Mouse (Mus musculus) heart, postnatal 25 days (tissue): ENCODE measurements around the gene Kcnk6. TPM values are rescaled to one million over a fixed set of nuclear protein-coding genes. Genes with fewer than 3 reads are reported as not detected.
"Not testable (repeated sequence)": the region's sequence is repeated elsewhere in the genome, so short reads cannot be mapped to it uniquely, and the experiment has no call there.

Experiments
- DNase-seq: peaks from one replicate; pipeline ENCODE4 v3.0.0; 2022; ENCODE audit warnings: low spot score
- intact Hi-C: fragments of 180-260 bp; cut with DNase I; formaldehyde crosslinking; loops from one replicate; pipeline ENCODE4 v1.15.1; 2025
- total RNA-seq, 2 experiments: library from RNA; stranded (reverse); gene quantifications; 2 replicates each; pipeline ENCODE4 v1.2.3; 2021

Kcnk6 gene
- total RNA-seq, 2 experiments from 2014 or later = 2.4 to 2.5 TPM

DNA sequence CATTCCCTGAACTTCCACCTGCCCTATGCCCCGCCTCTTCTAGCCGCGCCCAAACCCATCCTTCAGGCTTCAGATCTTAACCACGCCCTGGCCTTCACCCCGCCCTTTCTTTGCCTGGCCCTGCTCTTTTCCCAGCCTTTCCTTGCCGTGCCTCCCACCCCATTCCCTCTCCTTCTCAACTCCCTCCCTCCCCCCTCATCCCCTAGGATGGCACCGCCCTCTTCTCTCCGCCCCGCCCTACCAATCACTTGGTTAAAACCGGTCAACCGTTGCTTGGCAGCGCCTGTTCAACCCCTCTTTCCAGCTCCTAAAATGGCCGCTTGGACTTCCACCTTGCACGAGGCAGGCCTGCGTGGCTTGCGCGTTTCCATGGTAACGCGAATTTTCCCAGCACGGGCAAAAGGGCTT lies 18.6 kb downstream of the Kcnk6 start, which contains the start of gene Catsperg1:
Gene Catsperg1 (minus strand): TSS at position 361 of the 408 bp plus-strand sequence.
- DNase-seq = no peak
- intact Hi-C loops = no loop called here

DNA sequence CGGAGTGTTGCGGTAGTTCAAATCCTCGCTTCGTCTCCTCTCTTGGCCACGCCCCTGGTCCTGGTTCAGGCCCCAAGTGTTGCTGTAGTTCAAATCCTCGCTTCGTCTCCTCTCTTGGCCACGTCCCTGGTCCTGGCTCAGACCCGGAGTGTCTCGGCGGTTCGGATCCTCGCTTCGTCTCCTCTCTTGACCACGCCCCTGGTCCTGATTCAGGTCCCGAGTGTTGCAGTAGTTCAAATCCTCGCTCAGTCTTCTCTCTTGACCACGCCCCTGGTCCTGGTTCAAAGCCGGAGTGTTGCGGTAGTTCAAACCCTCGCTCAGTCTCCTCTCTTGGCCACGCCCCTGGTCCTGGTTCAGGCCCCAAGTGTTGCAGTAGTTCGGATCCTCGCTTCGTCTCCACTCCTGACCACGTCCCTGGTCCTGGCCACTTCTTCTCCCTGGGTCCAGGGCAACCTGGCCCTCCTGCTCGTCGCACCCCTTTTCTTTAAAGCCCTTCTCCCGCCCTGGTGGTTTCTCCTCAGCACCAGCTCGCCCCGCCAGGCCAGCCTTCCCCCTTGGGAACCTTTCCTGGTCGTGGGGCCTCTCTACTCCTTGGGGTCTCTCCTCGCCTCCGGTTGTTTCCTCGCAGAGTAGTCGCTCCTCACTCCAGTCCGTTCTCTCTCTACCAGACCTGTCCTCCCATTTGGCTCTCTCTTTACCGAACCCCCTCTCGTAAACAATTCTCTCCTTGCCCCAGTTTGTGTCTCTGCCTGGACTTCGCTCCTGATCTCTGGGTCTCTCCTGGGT lies 19.3 kb downstream of the Kcnk6 start:
- intact Hi-C loops, DNase-seq: not testable (repeated sequence)

DNA sequence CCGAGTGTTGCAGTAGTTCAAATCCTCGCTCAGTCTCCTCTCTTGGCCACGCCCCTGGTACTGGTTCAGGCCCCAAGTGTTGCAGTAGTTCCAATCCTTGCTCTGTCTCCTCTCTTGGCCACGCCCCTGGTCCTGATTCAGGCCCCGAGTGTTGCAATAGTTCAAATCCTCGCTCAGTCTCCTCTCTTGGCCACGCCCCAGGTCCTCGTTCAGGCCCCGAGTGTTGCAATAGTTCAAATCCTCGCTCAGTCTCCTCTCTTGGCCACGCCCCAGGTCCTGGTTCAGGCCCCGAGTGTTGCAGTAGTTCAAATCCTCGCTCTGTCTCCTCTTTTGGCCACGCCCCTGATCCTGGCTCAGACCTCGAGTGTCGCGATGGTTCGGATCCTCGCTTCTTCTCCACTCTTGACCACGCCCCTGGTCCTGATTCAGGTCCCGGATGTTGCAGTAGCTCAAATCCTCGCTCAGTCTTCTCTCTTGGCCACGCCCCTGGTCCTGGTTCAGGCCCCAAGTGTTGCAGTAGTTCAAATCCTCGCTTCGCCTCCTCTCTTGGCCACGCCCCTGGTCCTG lies 20.0 kb downstream of the Kcnk6 start:
- no peak for DNase-seq

DNA sequence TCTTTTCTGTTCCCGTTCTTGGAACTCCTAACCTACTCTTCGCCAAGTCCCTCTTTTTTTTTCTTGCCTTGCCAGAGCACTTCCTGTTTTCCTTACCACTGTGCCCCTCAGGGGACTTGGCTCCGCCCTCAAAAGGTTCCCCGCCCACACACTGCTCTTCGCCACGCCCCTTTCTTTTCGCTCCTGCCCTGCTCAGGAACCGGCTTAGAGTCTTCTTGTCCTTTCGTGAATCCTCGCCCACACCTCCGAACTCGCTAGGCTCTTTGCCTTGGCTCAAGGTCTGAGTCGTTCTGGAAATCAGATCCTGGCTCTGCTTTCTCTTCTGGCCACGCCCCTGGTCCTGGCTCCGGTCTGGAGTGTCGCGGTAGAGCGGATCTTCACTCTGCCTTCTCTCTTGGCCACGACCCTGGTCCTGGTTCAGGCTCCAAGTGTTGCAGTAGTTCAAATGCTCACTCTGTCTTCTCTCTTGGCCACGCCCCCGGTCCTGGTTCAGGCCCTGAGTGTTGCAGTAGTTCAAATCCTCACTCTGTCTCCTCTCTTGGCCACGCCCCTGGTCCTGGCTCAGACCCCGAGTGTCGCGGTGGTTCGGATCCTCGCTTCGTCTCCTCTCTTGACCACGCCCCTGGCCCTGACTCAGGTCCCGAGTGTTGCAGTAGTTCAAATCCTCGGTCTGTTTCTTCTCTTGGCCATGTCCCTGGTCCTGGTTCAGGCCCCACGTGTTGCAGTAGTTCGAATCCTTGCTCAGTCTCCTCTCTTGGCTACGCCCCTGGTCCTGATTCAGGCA lies 20.7 kb downstream of the Kcnk6 start:
- intact Hi-C loops = no loop called here
- DNase-seq = peak; percentile 89

More for the DNA sequence above, 20.0 kb downstream of the Kcnk6 start:
- intact Hi-C loops = no loop called here

DNA sequence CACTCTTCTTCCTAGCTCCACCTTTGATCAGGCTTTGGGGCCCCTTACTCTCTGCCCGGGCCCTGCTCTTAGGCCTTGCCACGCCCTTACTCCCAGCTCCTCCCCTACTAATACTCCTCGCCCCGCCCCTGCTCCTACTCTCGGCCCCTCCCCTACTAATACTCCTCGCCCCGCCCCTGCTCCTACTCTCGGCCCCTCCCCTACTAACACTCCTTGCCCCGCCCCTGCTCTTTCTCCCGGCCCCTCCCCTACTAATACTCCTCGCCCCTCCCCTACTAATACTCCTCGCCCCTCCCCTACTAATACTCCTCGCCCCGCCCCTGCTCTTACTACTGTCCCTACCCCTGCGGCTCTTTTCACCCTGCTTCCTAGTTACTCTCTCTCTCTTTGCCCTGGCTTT lies 21.3 kb downstream of the Kcnk6 start:
- peak; percentile 16 for DNase-seq
- intact Hi-C loops = not testable (repeated sequence)

DNA sequence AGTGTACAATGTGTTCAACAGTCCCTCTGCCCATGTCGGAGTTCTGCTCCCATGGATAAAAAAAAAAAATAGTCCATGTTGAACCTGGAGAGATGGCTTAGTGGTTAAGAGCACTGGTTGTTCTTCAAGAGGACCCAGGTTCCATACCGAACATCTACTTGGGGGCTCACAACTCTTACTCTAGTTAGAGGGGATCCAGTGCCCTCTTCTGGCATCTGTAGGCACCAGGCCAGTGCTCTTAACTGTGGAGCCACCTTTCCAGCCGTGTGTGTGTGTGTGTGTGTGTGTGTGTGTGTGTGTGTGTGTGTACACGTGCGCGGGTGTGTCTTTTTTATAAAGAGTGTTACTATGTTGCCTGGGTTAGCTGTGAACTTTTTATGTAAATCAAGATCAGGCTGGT lies 29.7 kb downstream of the Kcnk6 start:
- intact Hi-C loops = no loop called here
- no peak for DNase-seq

DNA sequence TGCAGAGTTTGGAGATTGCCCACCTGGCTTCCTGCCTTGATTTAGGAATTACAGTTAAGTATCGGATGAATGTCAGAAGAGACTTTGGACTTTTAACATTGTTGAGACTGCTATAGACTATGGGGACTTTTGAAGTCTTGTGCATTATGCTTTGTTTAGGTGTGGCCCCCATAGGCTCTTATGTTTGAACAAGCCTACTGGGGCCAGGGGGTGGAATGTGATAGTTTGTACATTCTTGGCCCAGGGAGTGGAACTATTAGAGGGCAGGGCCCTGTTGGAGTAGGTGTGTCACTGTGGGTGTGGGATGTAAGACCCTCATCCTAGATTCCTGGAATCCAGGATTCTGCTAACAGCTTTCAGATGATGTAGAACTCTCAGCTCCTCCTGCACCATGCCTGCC lies 38.1 kb downstream of the Kcnk6 start:
- intact Hi-C loops, DNase-seq: not testable (repeated sequence)

DNA sequence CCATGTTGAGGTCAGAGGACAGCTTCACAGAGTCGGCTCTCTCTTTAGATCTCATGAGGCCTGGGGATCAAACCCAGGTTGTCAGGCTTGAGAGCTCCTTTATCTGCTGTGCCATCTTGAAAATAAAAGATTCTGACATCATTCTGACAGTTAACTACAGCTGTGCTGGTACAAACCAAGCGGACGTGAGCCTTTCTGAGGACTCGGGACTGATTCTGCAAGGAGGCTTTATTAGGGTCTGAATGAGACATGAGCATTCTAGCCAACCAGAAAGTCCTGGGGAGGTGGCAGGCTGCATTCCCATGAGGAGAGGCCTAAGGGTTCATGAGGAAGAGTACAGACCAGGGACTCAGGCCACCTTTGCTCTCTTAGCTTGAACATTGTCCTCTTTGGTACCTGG lies 51.0 kb downstream of the Kcnk6 start:
- not testable (repeated sequence) for DNase-seq
- intact Hi-C loops = loop anchor here (2.0 kb wide), 1 partner anchor 57 kb away; the partner anchor contains the start of gene Yif1b

DNA sequence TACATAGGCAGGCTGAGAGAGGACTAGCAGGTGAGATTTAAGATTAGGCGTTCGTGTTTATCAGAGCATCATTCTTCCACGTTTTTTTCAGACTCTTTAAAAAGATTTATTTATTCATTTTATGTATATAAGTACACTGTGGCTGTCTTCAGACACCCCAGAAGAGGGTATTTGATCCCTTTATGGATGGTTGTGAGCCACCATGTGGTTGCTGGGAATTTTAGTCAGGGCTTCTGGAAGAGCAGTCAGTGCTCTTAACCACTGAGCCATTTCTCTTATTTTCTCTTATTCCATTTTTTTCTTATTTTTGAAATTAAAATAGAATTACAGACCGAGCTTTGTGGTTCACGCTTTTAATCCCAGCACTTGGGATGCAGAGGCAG lies 51.5 kb downstream of the Kcnk6 start:
- DNase-seq = no peak
- intact Hi-C loops = loop anchor here (1.0 to 2.0 kb wide), 2 partner anchors 25 to 58 kb away; partner anchors contain the start of genes Fam98c and Yif1b

DNA sequence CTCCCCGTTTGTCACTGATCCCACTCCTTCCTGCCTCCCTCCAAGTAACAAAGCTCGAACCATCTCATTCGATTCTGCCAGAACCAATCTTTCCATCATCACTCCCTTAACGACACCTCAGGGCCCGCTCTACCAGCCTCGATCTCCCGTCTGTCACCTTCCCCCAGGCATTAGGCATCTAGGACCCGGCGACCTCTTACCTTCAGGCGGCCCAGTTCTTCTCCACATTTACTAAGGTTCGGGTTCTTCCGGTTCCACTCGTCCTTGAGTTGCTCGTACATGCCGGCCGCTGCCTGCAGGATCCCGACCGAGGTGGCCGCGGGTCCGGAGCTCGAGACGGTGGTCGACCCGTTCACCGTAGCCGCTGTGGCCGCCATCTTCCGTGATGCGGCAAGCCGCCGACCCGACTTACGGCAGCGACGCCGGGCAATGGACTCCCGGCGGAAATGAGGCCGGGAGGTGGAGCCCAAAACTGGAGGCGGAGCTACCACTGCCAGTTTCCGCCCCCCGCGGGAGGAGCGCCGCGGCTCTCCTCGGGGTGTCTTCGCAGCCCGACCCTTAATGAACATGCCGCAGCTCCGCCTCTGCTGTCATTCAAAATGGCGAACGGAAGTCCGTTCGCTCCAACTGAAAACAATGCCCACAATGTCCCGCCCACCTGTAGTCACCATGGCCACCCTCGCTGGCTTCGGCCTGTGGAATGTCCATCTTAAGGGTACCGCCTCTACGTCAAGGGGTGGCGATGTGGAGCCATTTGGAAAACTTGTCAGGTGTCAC lies 52.0 kb downstream of the Kcnk6 start, which contains the start of gene Psmd8:
Gene Psmd8 (minus strand): TSS at position 625 of the 777 bp plus-strand sequence.
- intact Hi-C loops = loop anchor here (1.0 to 2.0 kb wide), 2 partner anchors 24 to 59 kb away; partner anchors contain the start of genes Fam98c and Yif1b
- peak; percentile 96 for DNase-seq

DNA sequence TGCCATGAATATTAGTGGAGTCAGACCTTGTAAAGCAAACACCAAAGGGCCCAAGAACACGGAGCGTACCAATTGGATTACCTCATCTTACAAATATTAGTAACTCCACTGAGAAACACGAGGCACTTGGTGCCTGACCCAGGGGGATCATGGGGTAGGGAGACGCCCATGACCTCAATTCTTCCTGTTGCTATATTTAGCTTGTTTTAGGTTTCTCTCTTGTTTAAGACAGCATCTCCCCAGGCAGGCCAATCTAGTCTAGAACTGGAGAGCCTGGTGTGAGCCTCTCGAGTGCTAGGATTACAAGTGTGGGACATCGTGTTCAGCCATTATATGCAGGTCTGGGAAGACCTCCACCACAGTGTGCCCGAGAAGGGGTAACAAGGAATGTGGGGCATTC lies 53.0 kb downstream of the Kcnk6 start:
- DNase-seq = no peak
- intact Hi-C loops = loop anchor here (2.0 kb wide), 1 partner anchor 117 kb away; no protein-coding TSS in a partner anchor

DNA sequence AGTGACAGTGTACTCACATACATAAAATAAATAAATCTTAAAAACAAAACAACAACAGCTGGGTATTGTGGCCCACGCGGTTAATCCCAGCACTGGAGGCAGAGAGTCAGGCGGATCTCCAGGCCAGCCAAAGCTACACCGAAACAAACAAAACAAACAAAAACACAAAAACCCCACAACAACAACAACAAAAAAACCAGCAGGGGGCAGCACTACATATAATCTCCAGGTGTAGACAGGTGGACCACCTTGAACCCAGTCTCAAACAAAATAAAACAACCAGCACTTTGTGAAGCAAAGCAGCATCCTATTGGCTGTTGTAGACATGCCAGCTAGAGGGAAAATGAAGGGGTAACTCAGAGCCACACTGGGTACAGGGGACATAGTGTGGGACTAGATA lies 54.2 kb downstream of the Kcnk6 start:
- no peak for DNase-seq
- intact Hi-C loops = loop anchor here (2.0 kb wide), 1 partner anchor 119 kb away; no protein-coding TSS in a partner anchor

DNA sequence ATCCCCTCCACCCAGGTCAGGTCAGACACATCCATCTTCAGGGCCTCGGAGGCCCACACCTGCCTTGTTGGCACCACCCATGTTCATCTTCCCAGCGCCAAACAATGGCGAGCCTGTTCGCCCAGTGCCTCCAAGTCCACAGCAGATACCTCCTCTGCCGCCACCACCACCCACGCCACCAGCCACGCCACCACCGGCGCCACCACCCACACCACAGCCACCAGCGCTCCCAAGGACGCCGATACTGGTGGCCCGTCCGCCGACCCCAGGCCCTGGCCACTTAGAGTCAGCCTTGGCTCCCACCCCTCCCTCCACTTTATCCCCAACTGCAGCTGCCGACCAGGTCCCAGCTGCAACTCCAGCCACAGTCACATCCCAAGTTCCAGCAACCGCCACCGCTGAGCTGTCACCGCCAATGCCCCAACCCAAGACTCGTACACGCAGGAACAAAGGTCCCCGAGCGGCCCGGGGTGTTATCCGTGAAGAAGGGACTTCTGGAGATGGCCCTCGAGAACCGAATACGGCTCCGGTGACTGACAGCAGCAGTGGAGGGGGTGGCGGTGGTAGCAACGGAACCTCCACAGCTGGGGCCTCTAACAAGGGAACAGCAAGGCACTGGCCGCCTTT lies 59.8 kb downstream of the Kcnk6 start:
- no peak for DNase-seq
- intact Hi-C loops = no loop called here

Other genes with a start within 250 kb of the Kcnk6 start
- gene Ryr1, start 107.3 kb downstream of the Kcnk6 start, total RNA-seq = not detected
- 1 to 10 TPM; 1.4 TPM for gene Rasgrp4, start 97.7 kb downstream of the Kcnk6 start, total RNA-seq
- gene Fam98c, start 76.3 kb downstream of the Kcnk6 start, total RNA-seq = 10 to 100 TPM; 11.2 to 11.4 TPM
- under 1 TPM; 0.39 to 0.45 TPM for gene Ggn, start 62.3 kb downstream of the Kcnk6 start, total RNA-seq
- under 1 TPM; 0.36 to 0.49 TPM for gene Spred3, start 62.1 kb downstream of the Kcnk6 start, total RNA-seq
- gene Psmd8, start 51.8 kb downstream of the Kcnk6 start, total RNA-seq = 100 to 1,000 TPM; 118 to 125 TPM
- gene Catsperg1, start 18.5 kb downstream of the Kcnk6 start, total RNA-seq = under 1 TPM; 0.16 to 0.34 TPM
- gene Yif1b, start 5.8 kb upstream of the Kcnk6 start, total RNA-seq = 10 to 100 TPM; 75.2 to 78.9 TPM
- gene 2200002D01Rik, start 16.0 kb upstream of the Kcnk6 start, total RNA-seq = 1 to 10 TPM in 1 of 2 experiments, under 1 TPM in 1; 0.73 to 3.7 TPM
- 10 to 100 TPM; 33.5 to 37.1 TPM for gene Spint2, start 49.4 kb upstream of the Kcnk6 start, total RNA-seq
- 1 to 10 TPM; 9.6 to 9.9 TPM for gene Ppp1r14a, start 56.8 kb upstream of the Kcnk6 start, total RNA-seq
- under 1 TPM in 1 of 2 experiments, not detected in 1; 0.53 TPM for gene Dpf1, start 71.4 kb upstream of the Kcnk6 start, total RNA-seq